Mouse (Mus musculus) liver, adult 2 months (tissue): Measurements from ENCODE around the gene Cnksr1.

Source experiments
- CTCF ChIP-seq: fragments of 200-500 bp; IDR thresholded peaks from 2 replicates; pipeline ENCODE4 v1.5.1; 2011; ENCODE audit warnings: low read depth, low read length, control low read depth
- POLR2A ChIP-seq: fragments of 200-500 bp; IDR thresholded peaks from 2 replicates; pipeline ENCODE4 v1.6.1; 2011; ENCODE audit warnings: low read length, control low read depth; ENCODE audit not compliant: insufficient read depth; ENCODE audit errors: extremely low read depth

GRCm38 (mm10) chr4:134272731-134273416 is 34.7 kb upstream of the Cnksr1 start:
- no peak for TF ChIP-seq CTCF
- TF ChIP-seq POLR2A = no peak
